Mouse (Mus musculus) lung, postnatal 0 days (tissue): ENCODE measurements at regions not wholly inside any gene's neighbourhood (a gene's known extent, or its start where the extent isn't known, plus 50 kb on each side); places are given as distances from the start of the nearest gene placed in this dataset.

ENCODE experiments used
- CTCF ChIP-seq: IDR thresholded peaks from 2 replicates; pipeline ENCODE4 v1.5.1; 2016; ENCODE audit warnings: antibody characterized with exemption, mild to moderate bottlenecking
- EP300 ChIP-seq: IDR thresholded peaks from 2 replicates; pipeline ENCODE4 v1.6.1; 2016; ENCODE audit warnings: antibody characterized with exemption, mild to moderate bottlenecking, control low read depth

DNA sequence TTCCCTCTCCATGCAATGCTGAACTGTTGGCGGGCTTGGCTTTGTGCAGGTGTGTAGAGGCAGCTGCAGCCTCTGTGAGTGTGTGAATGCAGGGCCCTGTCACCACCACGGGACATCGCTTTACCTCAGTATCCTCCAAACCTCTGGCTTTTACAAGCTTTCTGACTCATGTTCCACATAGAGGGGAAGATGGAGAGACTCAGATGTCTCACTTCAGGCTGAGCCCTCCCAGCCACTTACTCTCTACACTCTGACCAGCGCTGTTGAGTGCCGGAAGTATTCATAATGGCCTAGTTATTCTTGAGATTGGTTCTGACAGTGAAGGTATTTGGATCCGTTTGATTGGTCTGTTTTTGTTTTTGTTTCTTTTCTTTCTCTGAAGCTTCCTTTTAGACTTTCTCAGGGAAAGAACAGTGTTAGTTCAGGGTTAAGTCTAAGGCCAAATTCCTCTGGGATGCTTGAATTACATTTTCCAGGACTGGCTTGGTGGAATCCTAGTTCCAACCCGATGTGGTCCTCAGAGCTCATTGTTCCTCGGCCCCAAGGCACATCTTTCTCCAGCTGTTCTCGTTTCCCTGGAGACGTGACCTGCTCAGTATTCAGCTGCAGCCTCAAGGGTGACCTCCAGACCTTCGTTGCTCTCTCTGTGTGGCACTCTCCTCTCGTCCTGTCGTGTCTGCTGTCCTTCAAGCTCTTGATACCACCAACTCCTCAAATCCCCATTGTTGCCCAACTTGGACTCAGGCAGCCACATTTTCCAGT is 61.7 kb upstream of the Enpp6 start:
- TF ChIP-seq CTCF (no peak), EP300 (no peak)
